Mouse (Mus musculus): ENCODE measurements at regions not wholly inside any gene's neighbourhood (a gene's known extent, or its start where the extent isn't known, plus 50 kb on each side); places are given as distances from the start of the nearest gene placed in this dataset.

GRCm38 (mm10) chr10:126697086-126697485, 204.1 kb downstream of the Atp23 start:
- Histone ChIP-seq H3K4me1 (ENCODE audit: control insufficient read depth, insufficient read depth, low read length) (no peaks in the 10 kb centered on the region), H3K9ac (ENCODE audit: low read depth, low read length) (no peak overlapping the region), H3K27ac (no peak overlapping the region), H3K4me3 (no peak overlapping the region), H3K79me2 (replicated peaks; ENCODE audit: control insufficient read depth, insufficient read depth, low read length) (no peaks in the 10 kb centered on the region), H3K27me3 (ENCODE audit: control insufficient read depth, insufficient read depth, low read length) (no peaks in the 10 kb centered on the region), H3K36me3 (ENCODE audit: control insufficient read depth, insufficient read depth, low read length) (no peaks in the 10 kb centered on the region)
- WGBS: 78% methylated on average over 10 of the region's 10 CpGs
- intact Hi-C loops (cut with DNase I): no loop called here
- no peak for DNase-seq
- TF ChIP-seq POLR2A (IDR thresholded peaks at IDR 0.05; ENCODE audit: insufficient read depth, low read depth, low read length): no peak
- TF ChIP-seq EP300 (IDR thresholded peaks at IDR 0.05; ENCODE audit: insufficient read depth, low read depth, low read length): no peak
- TF ChIP-seq CTCF (IDR thresholded peaks at IDR 0.05): no peak

- no peaks in the 10 kb centered on the region for H3K27me3 ChIP-seq (ENCODE audit: control insufficient read depth, insufficient read depth, low read length)
- no peak for DNase-seq
- no peaks in the 10 kb centered on the region for H3K36me3 ChIP-seq (ENCODE audit: control insufficient read depth, insufficient read depth, low read length)
- no peak overlapping the region for H3K4me3 ChIP-seq
- intact Hi-C loops (cut with DNase I): no loop called here
- H3K27ac ChIP-seq: no peak overlapping the region
- H3K79me2 ChIP-seq (replicated peaks; ENCODE audit: control insufficient read depth, insufficient read depth, low read length): no peaks in the 10 kb centered on the region
- H3K9ac ChIP-seq (ENCODE audit: low read depth, low read length): no peak overlapping the region
- WGBS: 66% methylated on average over 25 of the region's 25 CpGs
- TF ChIP-seq POLR2A (IDR thresholded peaks at IDR 0.05; ENCODE audit: insufficient read depth, low read depth, low read length) (no peak), CTCF (IDR thresholded peaks at IDR 0.05) (no peak), EP300 (IDR thresholded peaks at IDR 0.05; ENCODE audit: insufficient read depth, low read depth, low read length) (no peak)
- no peaks in the 10 kb centered on the region for H3K4me1 ChIP-seq (ENCODE audit: control insufficient read depth, insufficient read depth, low read length)
Observed at GRCm38 (mm10) chr10:126690914-126691673, 210.1 kb downstream of the Atp23 start.

GRCm38 (mm10) chr10:126680275-126681184, 220.6 kb downstream of the Atp23 start:
- intact Hi-C loops (cut with DNase I): no loop called here
- TF ChIP-seq EP300 (IDR thresholded peaks at IDR 0.05; ENCODE audit: insufficient read depth, low read depth, low read length) (no peak), CTCF (IDR thresholded peaks at IDR 0.05) (no peak), POLR2A (IDR thresholded peaks at IDR 0.05; ENCODE audit: insufficient read depth, low read depth, low read length) (no peak)
- no peak overlapping the region for H3K4me3 ChIP-seq
- H3K9ac ChIP-seq (ENCODE audit: low read depth, low read length): no peak overlapping the region
- no peaks in the 10 kb centered on the region for H3K79me2 ChIP-seq (replicated peaks; ENCODE audit: control insufficient read depth, insufficient read depth, low read length)
- DNase-seq: no peak
- no peaks in the 10 kb centered on the region for H3K4me1 ChIP-seq (ENCODE audit: control insufficient read depth, insufficient read depth, low read length)
- no peaks in the 10 kb centered on the region for H3K36me3 ChIP-seq (ENCODE audit: control insufficient read depth, insufficient read depth, low read length)
- H3K27ac ChIP-seq: no peak overlapping the region
- no peaks in the 10 kb centered on the region for H3K27me3 ChIP-seq (ENCODE audit: control insufficient read depth, insufficient read depth, low read length)
- 17% methylated on average over 12 of the region's 12 CpGs for WGBS

GRCm38 (mm10) chr10:126679224-126680120, 221.7 kb downstream of the Atp23 start:
- H3K4me3 ChIP-seq: no peak overlapping the region
- intact Hi-C loops (cut with DNase I): no loop called here
- TF ChIP-seq CTCF (IDR thresholded peaks at IDR 0.05) (peak; percentile 16; the same call in 1 of the 2 replicates), EP300 (IDR thresholded peaks at IDR 0.05; ENCODE audit: insufficient read depth, low read depth, low read length) (no peak), POLR2A (IDR thresholded peaks at IDR 0.05; ENCODE audit: insufficient read depth, low read depth, low read length) (no peak)
- H3K4me1 ChIP-seq (ENCODE audit: control insufficient read depth, insufficient read depth, low read length): no peaks in the 10 kb centered on the region
- no peaks in the 10 kb centered on the region for H3K36me3 ChIP-seq (ENCODE audit: control insufficient read depth, insufficient read depth, low read length)
- no peaks in the 10 kb centered on the region for H3K79me2 ChIP-seq (replicated peaks; ENCODE audit: control insufficient read depth, insufficient read depth, low read length)
- H3K27me3 ChIP-seq (ENCODE audit: control insufficient read depth, insufficient read depth, low read length): no peaks in the 10 kb centered on the region
- WGBS: 34% methylated on average over 25 of the region's 25 CpGs
- no peak overlapping the region for H3K9ac ChIP-seq (ENCODE audit: low read depth, low read length)
- H3K27ac ChIP-seq: no peak overlapping the region
- DNase-seq: no peak

GRCm38 (mm10) chr10:126673437-126673836, 227.7 kb downstream of the Atp23 start:
- Histone ChIP-seq H3K9ac (ENCODE audit: low read depth, low read length) (no peak overlapping the region), H3K27me3 (ENCODE audit: control insufficient read depth, insufficient read depth, low read length) (no peaks in the 10 kb centered on the region), H3K79me2 (replicated peaks; ENCODE audit: control insufficient read depth, insufficient read depth, low read length) (no peaks in the 10 kb centered on the region), H3K4me3 (no peak overlapping the region), H3K36me3 (ENCODE audit: control insufficient read depth, insufficient read depth, low read length) (no peaks in the 10 kb centered on the region), H3K4me1 (ENCODE audit: control insufficient read depth, insufficient read depth, low read length) (no peaks in the 10 kb centered on the region), H3K27ac (no peak overlapping the region)
- TF ChIP-seq CTCF (IDR thresholded peaks at IDR 0.05): no peak
- no peak for TF ChIP-seq POLR2A (IDR thresholded peaks at IDR 0.05; ENCODE audit: insufficient read depth, low read depth, low read length)
- TF ChIP-seq EP300 (IDR thresholded peaks at IDR 0.05; ENCODE audit: insufficient read depth, low read depth, low read length): no peak
- intact Hi-C loops (cut with DNase I): no loop called here
- no peak for DNase-seq
- 42% methylated on average over 5 of the region's 5 CpGs for WGBS

Measured in heart, adult 2 months (tissue).